Mouse (Mus musculus) limb, embryonic 10.5 days (tissue): Measurements from ENCODE around the gene Dnase2a. TPM values are rescaled to one million over a fixed set of nuclear protein-coding genes. Genes with fewer than 3 reads are reported as not detected.

Experiments
- DNase-seq: peaks from one replicate; pipeline ENCODE4 v3.0.0-alpha.2; 2017; ENCODE audit warnings: low spot score
- H3K27ac ChIP-seq: fragments of 300-500 bp; sonication (generic); 2 replicates; pipeline ENCODE4 v1.5.1; 2016; ENCODE audit warnings: mild to moderate bottlenecking
- H3K27me3 ChIP-seq: fragments of 300-500 bp; sonication (generic); 2 replicates; pipeline ENCODE4 v1.6.1; 2016; ENCODE audit warnings: low read depth, mild to moderate bottlenecking; ENCODE audit not compliant: poor library complexity, severe bottlenecking
- H3K36me3 ChIP-seq: fragments of 300-500 bp; sonication (generic); 2 replicates; pipeline ENCODE4 v1.6.1; 2016; ENCODE audit warnings: mild to moderate bottlenecking, moderate library complexity
- H3K4me1 ChIP-seq: fragments of 300-500 bp; sonication (generic); 2 replicates; pipeline ENCODE4 v1.6.1; 2016
- H3K4me3 ChIP-seq: fragments of 300-500 bp; sonication (generic); 2 replicates; pipeline ENCODE4 v1.5.1; 2016; ENCODE audit warnings: mild to moderate bottlenecking, moderate library complexity
- H3K9me3 ChIP-seq: fragments of 300-500 bp; sonication (generic); replicated peaks from 2 replicates; pipeline ENCODE4 v1.6.1; 2016; ENCODE audit warnings: mild to moderate bottlenecking
- WGBS: fragments of 180-500 bp; shearing (Covaris S2); methylation state at CpG from one replicate; pipeline ENCODE4 v1.1.7; 2016; 5-methylcytosine and 5-hydroxymethylcytosine counted together
- polyA plus RNA-seq: library from polyadenylated mRNA; unstranded; fragments of >200 nt; fragmentation: Nextera tagmentation; extraction: Ambion mirVana; gene quantifications from 2 replicates; pipeline ENCODE4 v1.2.1, GENCODE M21; 2016

The Dnase2a gene
- polyA plus RNA-seq, 1 experiment from 2014 or later = 8.2 TPM

GRCm38 (mm10) chr8:84911854-84912253, 3.5 kb downstream of the Dnase2a start:
- 0 out of 2 replicates have a peak, but pooled peaks cover 5% of the 10 kb centered on the region for H3K36me3 ChIP-seq
- peaks cover 32% of the 10 kb centered on the region for H3K4me1 ChIP-seq
- WGBS = 83% methylated on average over 9 of the region's 9 CpGs
- H3K27me3 ChIP-seq = peaks cover 83% of the 10 kb centered on the region
- H3K27ac ChIP-seq = no peak overlapping the region
- H3K9me3 ChIP-seq = no peaks in the 10 kb centered on the region
- no peak for DNase-seq
- peak overlapping the region; percentile 52 for H3K4me3 ChIP-seq

GRCm38 (mm10) chr8:84912391-84912790, 4.0 kb downstream of the Dnase2a start:
- Histone ChIP-seq H3K4me3 (peak overlapping the region; percentile 52), H3K27ac (no peak overlapping the region), H3K36me3 (0 out of 2 replicates have a peak, but pooled peaks cover 5% of the 10 kb centered on the region), H3K27me3 (peaks cover 88% of the 10 kb centered on the region), H3K4me1 (peaks cover 32% of the 10 kb centered on the region), H3K9me3 (no peaks in the 10 kb centered on the region)
- 18% methylated on average over 27 of the region's 27 CpGs for WGBS
- no peak for DNase-seq

- Histone ChIP-seq H3K27ac (no peak overlapping the region), H3K4me1 (peaks cover 31% of the 10 kb centered on the region), H3K36me3 (0 out of 2 replicates have a peak, but pooled peaks cover 5% of the 10 kb centered on the region), H3K4me3 (peak overlapping the region; percentile 52), H3K27me3 (peaks cover 95% of the 10 kb centered on the region), H3K9me3 (no peaks in the 10 kb centered on the region)
- DNase-seq = peak; percentile 78
- WGBS = 2% methylated on average over 55 of the region's 55 CpGs
Observed at GRCm38 (mm10) chr8:84912895-84913501, 4.6 kb downstream of the Dnase2a start.

DNA sequence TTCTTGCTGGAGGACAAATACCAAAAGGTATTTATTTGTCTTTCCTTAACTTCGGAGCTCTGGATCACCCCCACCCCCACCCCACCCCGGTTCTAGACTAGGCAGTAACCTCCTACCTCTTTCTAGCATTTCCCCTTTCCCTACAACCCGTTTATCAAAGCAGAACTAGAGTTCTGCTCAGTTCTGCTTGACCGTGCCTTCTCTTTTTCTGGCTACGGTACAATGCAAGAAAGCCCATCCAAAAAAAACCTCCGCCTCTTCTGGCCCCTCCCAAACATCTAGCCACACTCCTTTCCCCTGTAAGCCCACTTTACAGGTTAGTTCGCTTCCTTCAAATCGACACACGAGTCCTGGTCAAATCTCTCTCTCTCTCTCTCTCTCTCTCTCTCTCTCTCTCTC, 5.1 kb downstream of the Dnase2a start:
- 0 out of 2 replicates have a peak, but pooled peaks cover 5% of the 10 kb centered on the region for H3K36me3 ChIP-seq
- WGBS = 19% methylated on average over 9 of the region's 9 CpGs
- H3K27me3 ChIP-seq = peaks cover 100% of the 10 kb centered on the region
- no peak overlapping the region for H3K27ac ChIP-seq
- peaks cover 29% of the 10 kb centered on the region for H3K4me1 ChIP-seq
- peak overlapping the region; percentile 52 for H3K4me3 ChIP-seq
- DNase-seq = no peak
- no peaks in the 10 kb centered on the region for H3K9me3 ChIP-seq

DNA sequence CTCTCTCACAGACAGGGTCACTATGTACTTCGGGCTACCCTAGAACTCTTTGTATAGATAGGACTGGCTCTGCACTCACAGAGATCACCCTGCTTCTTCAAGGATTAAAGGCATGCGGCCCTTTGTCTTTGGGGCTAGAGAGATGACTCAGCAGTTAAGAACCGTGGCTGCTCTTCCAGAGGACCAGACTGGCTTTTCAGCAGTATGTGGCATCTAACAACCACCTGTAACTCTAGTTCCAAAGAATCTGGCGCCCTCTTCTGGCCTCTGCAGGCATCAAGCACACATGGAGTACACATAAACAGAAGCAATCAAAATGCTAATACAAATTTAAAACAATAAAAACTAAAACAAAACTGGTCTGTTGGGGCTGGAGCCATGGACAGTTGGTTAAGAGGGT, 5.6 kb downstream of the Dnase2a start:
- Histone ChIP-seq H3K27ac (no peak overlapping the region), H3K9me3 (no peaks in the 10 kb centered on the region), H3K27me3 (peaks cover 100% of the 10 kb centered on the region), H3K36me3 (0 out of 2 replicates have a peak, but pooled peaks cover 5% of the 10 kb centered on the region), H3K4me3 (no peak overlapping the region), H3K4me1 (peaks cover 28% of the 10 kb centered on the region)
- DNase-seq = no peak
- WGBS = 38% methylated on average over 4 of the region's 4 CpGs

DNA sequence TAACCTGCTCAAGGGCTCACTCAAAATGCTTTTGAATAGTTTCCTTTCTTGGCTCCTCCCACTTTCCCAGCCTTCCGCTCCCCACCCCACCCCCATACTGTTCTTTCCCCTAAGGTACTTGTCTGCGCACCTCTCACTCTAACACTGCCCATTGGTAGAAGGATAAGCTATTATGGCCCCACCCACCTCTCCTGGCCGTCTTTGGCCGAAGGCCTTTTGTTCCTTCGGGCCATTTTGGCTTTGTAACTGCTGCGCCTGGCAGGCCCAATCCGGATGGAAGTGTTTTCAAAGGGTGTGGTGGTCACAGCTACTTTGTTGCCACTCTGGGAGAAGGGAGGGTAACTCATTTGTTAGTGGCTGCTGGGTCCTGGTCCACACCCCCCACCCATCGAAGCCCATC, 6.9 kb downstream of the Dnase2a start:
- WGBS = 88% methylated on average over 8 of the region's 8 CpGs

DNA sequence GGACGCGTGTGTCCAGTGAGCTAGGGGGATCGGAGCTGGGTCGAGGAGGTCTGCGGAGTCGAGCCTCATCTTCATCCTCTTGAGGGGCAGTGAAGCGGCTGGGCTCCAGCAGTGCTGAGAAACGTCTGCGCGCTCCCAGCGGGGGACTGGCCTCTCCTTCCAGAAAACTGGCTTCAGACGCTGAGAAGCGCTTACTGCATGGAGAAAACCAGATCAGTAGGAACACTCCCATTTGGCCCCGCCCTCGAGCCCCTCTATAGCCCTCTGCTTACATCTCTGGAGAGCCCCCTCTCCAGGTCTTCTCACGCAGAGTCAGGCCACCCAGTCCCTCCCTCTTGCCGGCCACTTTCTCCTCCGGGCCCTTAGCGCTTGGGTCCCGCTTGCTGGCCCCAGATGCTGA, 9.4 kb downstream of the Dnase2a start:
- DNase-seq = no peak
- Histone ChIP-seq H3K27me3 (peaks cover 85% of the 10 kb centered on the region), H3K4me3 (no peak overlapping the region), H3K4me1 (peaks cover 8% of the 10 kb centered on the region), H3K9me3 (no peaks in the 10 kb centered on the region), H3K27ac (no peak overlapping the region), H3K36me3 (no peaks in the 10 kb centered on the region)
- WGBS = 26% methylated on average over 20 of the region's 20 CpGs

More for the DNA sequence above, 6.9 kb downstream of the Dnase2a start:
- H3K36me3 ChIP-seq = 0 out of 2 replicates have a peak, but pooled peaks cover 5% of the 10 kb centered on the region
- H3K27ac ChIP-seq = no peak overlapping the region
- DNase-seq = no peak
- H3K4me1 ChIP-seq = peaks cover 17% of the 10 kb centered on the region
- no peaks in the 10 kb centered on the region for H3K9me3 ChIP-seq
- no peak overlapping the region for H3K4me3 ChIP-seq
- H3K27me3 ChIP-seq = peaks cover 99% of the 10 kb centered on the region

- 92% methylated on average over 15 of the region's 15 CpGs for WGBS
- H3K4me3 ChIP-seq = no peak overlapping the region
- DNase-seq = no peak
Observed at GRCm38 (mm10) chr8:84918646-84919045, 10.3 kb downstream of the Dnase2a start.

DNA sequence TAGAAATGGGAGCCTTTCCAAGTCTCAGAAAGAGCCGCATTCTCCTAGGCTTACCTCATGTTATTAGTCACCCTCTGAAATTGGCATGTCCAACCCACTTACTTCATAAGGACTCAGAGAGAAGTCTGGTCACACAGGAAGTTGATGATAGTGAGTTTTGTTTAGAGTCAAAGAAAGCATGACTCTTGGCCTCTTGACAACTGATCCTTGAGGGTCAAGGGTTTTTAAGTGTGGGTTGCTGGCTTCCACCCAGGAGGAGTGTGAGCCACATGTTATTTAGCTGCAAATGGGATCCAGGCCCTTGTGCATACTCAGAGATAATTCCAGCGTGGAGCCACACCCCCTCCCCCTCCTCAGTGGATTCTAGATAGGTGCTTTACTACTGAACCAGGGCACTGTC, 13.2 kb downstream of the Dnase2a start:
- Histone ChIP-seq H3K4me3 (no peak overlapping the region), H3K27ac (no peak overlapping the region), H3K9me3 (no peaks in the 10 kb centered on the region), H3K36me3 (no peaks in the 10 kb centered on the region), H3K27me3 (peaks cover 65% of the 10 kb centered on the region), H3K4me1 (no peaks in the 10 kb centered on the region; the same call in 1 of the 2 replicates)
- DNase-seq = no peak
- 86% methylated on average over 2 of the region's 2 CpGs for WGBS

More at GRCm38 (mm10) chr8:84918646-84919045, 10.3 kb downstream of the Dnase2a start:
- Histone ChIP-seq H3K9me3 (no peaks in the 10 kb centered on the region), H3K27ac (no peak overlapping the region), H3K4me1 (no peaks in the 10 kb centered on the region; the same call in 1 of the 2 replicates), H3K27me3 (peaks cover 79% of the 10 kb centered on the region), H3K36me3 (no peaks in the 10 kb centered on the region)

GRCm38 (mm10) chr8:84925557-84925956, 17.2 kb downstream of the Dnase2a start:
- Histone ChIP-seq H3K4me3 (no peak overlapping the region), H3K27me3 (peaks cover 64% of the 10 kb centered on the region), H3K9me3 (no peaks in the 10 kb centered on the region), H3K4me1 (peaks cover 11% of the 10 kb centered on the region), H3K27ac (no peak overlapping the region), H3K36me3 (no peaks in the 10 kb centered on the region)
- WGBS = 71% methylated on average over 7 of the region's 7 CpGs
- no peak for DNase-seq

DNA sequence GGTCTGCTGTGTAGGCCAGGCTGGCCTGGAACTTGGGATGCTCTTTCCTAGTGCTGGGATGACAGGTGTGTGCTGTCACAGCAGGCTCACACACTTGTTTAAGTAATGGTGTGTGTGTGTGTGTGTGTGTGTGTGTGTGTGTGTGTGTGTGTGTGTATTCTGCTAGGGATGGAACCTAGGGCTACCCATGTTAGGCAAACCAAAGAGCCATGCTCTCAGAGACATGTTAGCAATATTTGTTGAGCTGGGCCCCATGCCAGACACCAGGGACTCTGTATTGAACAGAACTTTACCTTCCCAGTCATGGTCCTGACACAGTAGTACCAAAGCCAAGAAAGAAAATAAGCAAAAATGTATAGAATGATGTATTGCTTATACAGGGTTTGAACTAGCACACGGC, 19.2 kb downstream of the Dnase2a start:
- DNase-seq = no peak
- Histone ChIP-seq H3K9me3 (no peaks in the 10 kb centered on the region), H3K36me3 (no peaks in the 10 kb centered on the region), H3K4me3 (no peak overlapping the region), H3K27me3 (peaks cover 74% of the 10 kb centered on the region), H3K27ac (no peak overlapping the region), H3K4me1 (peaks cover 11% of the 10 kb centered on the region)
- 88% methylated on average over 1 of the region's 1 CpGs for WGBS

- Histone ChIP-seq H3K4me1 (peaks cover 11% of the 10 kb centered on the region), H3K9me3 (no peaks in the 10 kb centered on the region), H3K27ac (no peak overlapping the region), H3K4me3 (peak overlapping the region; percentile 51), H3K27me3 (peaks cover 77% of the 10 kb centered on the region), H3K36me3 (no peaks in the 10 kb centered on the region)
- peak; percentile 85 for DNase-seq
- WGBS = 4% methylated on average over 48 of the region's 52 CpGs
Observed at GRCm38 (mm10) chr8:84928456-84929306, 20.3 kb downstream of the Dnase2a start.

- H3K27ac ChIP-seq = no peak overlapping the region
- no peak overlapping the region for H3K4me3 ChIP-seq
- WGBS = 86% methylated on average over 13 of the region's 13 CpGs
- peaks cover 82% of the 10 kb centered on the region for H3K27me3 ChIP-seq
- DNase-seq = no peak
- H3K9me3 ChIP-seq = no peaks in the 10 kb centered on the region
- no peaks in the 10 kb centered on the region for H3K36me3 ChIP-seq
- peaks cover 28% of the 10 kb centered on the region for H3K4me1 ChIP-seq
Observed at GRCm38 (mm10) chr8:84930582-84930981, 22.2 kb downstream of the Dnase2a start.
